Mouse (Mus musculus) adrenal gland, postnatal 14 days (tissue): ENCODE measurements around the gene Spin4. TPM values are rescaled to one million over a fixed set of nuclear protein-coding genes. Genes with fewer than 3 reads are reported as not detected.
A peak's percentile ranks its signal among the peaks of the same experiment; 100 is the strongest.

Experiments
- DNase-seq: peaks from one replicate; pipeline ENCODE4 v3.0.0; 2021; ENCODE audit warnings: mixed read lengths
- long read RNA-seq, 2 experiments: library from polyadenylated mRNA; stranded (forward); transcript quantifications; one replicate each; pipeline ENCODE4 v2.0.0; 2021
- total RNA-seq: library from RNA; stranded (reverse); gene quantifications from 2 replicates; pipeline ENCODE4 v1.2.3, GENCODE M21; 2021

Spin4 gene
- total RNA-seq = 2.4 and 2.7 TPM in 2 replicates
- long read RNA-seq, experiment 1, full-length matches to known transcripts = 2 of 2 reads
- long read RNA-seq, experiment 1, partial matches to known transcripts = 0 of 2 reads
- long read RNA-seq, experiment 1, other reads (novel, unspliced or antisense) = 0 of 2 reads
- long read RNA-seq, experiment 2, full-length matches to known transcripts = 2 of 2 reads
- long read RNA-seq, experiment 2, partial matches to known transcripts = 0 of 2 reads
- long read RNA-seq, experiment 2, other reads (novel, unspliced or antisense) = 0 of 2 reads

GRCm38 (mm10) chrX:95026361-95026892 is at the start of gene Spin4:
TSS of gene Spin4 (minus strand) at chrX:95026682.
- peak; percentile 90 for DNase-seq

GRCm38 (mm10) chrX:95027907-95028306 is 1.4 kb upstream of the Spin4 start:
- no peak for DNase-seq

- no peak for DNase-seq
These were observed 612 bp downstream of the Spin4 start for GRCm38 (mm10) chrX:95025779-95026360.

GRCm38 (mm10) chrX:95012033-95012432 is 14.4 kb downstream of the Spin4 start:
- DNase-seq = no peak

GRCm38 (mm10) chrX:94998845-94999244 is 27.6 kb downstream of the Spin4 start:
- no peak for DNase-seq

- DNase-seq = no peak
These were observed 32.4 kb downstream of the Spin4 start for GRCm38 (mm10) chrX:94994113-94994512.

GRCm38 (mm10) chrX:94990903-94991302 is 35.6 kb downstream of the Spin4 start:
- no peak for DNase-seq

GRCm38 (mm10) chrX:94990080-94990825 is 36.2 kb downstream of the Spin4 start:
- DNase-seq = peak; percentile 11

Other genes starting within 250 kb of the Spin4 start
- 12.6 and 16.9 TPM in 2 replicates for gene Arhgef9, start 170.2 kb upstream of the Spin4 start, total RNA-seq